Mouse (Mus musculus): ENCODE data around the gene Fez1.
A peak's percentile ranks its signal among the peaks of the same experiment; 100 is the strongest.

The Fez1 gene

GRCm38 (mm10) chr9:36833043-36833881 lies 11.6 kb downstream of the Fez1 start:
- DNase-seq (ENCODE audit: low read depth, low spot score) = peak; percentile 21

GRCm38 (mm10) chr9:36833914-36834313 lies 12.2 kb downstream of the Fez1 start:
- DNase-seq (ENCODE audit: low read depth, low spot score) = no peak

GRCm38 (mm10) chr9:36846346-36846745 lies 24.7 kb downstream of the Fez1 start:
- no peak for DNase-seq (ENCODE audit: low read depth, low spot score)

GRCm38 (mm10) chr9:36848661-36849060 lies 27.0 kb downstream of the Fez1 start:
- no peak for DNase-seq (ENCODE audit: low read depth, low spot score)

GRCm38 (mm10) chr9:36850091-36850490 lies 28.4 kb downstream of the Fez1 start:
- DNase-seq (ENCODE audit: low read depth, low spot score) = no peak

- no peak for DNase-seq (ENCODE audit: low read depth, low spot score)
Observed at GRCm38 (mm10) chr9:36852175-36852574, 30.5 kb downstream of the Fez1 start.

DNA sequence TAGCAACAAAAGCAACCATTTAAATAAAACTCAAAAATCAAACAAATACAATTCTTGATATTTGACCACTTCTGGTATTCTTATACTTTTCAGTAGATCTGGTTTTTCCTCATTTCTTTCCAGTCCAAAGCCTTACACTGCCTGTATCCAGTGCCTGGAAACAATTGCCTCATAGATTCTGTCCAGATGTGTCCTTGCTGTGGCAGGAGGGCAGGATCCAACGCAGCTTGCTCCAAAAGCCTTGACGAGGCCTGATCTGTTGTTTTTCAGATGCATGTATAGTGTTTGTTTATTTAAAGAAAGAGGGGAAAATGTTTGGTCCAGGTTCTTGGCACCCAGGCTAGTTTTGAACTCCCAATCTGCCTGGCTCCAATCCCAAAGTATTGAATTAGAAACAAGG lies 34.7 kb downstream of the Fez1 start:
- no peak for DNase-seq (ENCODE audit: low read depth, low spot score)

- no peak for DNase-seq (ENCODE audit: low read depth, low spot score)
Observed at GRCm38 (mm10) chr9:36857476-36858117, 35.9 kb downstream of the Fez1 start.

DNA sequence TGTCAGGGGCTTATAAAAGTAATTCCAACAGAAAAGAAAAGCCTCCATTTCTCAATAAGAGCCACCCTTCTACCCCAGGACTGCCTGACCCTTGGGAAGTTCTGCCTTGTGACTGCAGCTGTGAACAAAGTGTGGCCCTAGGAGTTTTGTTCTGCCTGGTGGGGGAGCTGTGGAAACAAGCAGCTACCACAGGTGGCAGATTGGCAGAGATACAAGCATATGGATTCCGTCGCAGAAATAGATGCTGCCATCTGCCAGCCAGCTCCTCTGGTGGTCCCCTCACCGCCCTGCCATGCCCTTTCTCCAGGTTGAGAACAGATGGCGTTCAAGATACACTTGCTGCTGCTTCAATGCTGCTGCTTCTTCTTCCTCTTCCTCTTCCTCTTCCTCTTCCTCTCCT lies 37.0 kb downstream of the Fez1 start:
- no peak for DNase-seq (ENCODE audit: low read depth, low spot score)

DNA sequence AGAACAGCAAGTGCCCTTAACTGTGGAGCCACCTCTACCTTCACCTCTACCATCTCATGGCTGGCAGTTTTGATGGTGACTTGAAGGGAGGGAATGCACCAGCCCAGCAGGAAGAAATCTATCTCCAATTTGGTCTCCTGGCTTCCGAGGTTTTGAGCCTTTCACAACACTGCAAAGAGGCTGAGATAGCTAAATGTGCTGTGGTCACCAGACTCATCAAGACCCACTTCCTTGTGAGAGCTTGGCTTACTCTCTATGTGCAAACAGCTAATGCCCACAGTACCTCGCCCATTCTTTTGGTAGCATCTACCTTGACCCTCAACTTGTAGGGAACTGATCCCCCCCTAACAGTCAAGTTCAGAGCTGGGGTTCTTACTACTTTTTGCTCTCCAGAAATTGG lies 40.9 kb downstream of the Fez1 start:
- no peak for DNase-seq (ENCODE audit: low read depth, low spot score)

GRCm38 (mm10) chr9:36863694-36864093 lies 42.0 kb downstream of the Fez1 start:
- DNase-seq (ENCODE audit: low read depth, low spot score) = no peak

DNA sequence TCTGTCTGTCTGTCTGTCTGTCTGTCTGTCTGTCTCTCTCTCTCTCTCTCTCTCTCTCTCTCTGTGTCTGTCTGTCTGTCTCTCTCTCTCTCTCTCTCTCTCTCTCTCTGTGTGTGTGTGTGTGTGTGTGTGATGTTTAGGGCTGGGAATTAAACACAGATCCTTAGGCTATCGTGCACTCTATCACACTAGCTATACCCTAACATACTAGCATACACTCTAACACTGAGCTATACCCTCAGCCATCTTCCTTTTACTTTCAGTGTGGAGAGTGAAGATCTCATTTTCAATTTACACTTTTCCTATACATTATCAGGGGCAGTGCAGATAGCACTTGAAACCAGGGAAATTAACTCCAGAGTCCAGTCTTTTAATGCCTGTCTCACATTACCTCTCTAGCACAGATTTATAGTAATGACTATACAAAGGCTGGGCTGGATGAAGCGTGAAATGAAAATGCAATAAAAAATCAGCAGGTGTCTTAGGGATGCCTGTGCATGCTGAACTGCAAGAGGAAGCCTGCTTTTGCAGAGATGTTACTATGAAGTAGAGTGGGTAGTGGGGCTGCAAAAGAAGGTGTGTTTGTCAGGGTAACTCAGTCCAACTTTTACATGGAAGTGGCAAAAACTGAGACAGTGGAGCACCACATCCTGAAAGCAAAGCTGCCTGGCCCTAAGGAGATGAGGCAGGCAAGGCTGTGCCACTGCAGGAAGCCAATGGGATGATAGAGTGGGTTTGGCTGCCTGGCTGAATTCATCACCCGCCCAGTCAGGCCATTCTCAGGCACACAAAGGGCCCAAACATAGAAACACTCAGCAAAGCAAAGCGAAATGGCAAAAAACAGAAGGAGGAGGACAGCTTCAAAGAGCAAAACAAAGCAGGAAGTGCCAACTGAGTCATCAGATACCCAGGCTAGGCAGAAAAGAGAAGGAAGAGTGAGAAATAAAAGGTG lies 43.5 kb downstream of the Fez1 start:
- peak; percentile 10 for DNase-seq (ENCODE audit: low read depth, low spot score)

GRCm38 (mm10) chr9:36868662-36869061 lies 47.0 kb downstream of the Fez1 start:
- DNase-seq (ENCODE audit: low read depth, low spot score) = no peak

- no peak for DNase-seq (ENCODE audit: low read depth, low spot score)
Observed at GRCm38 (mm10) chr9:36870263-36870662, 48.6 kb downstream of the Fez1 start.

- DNase-seq (ENCODE audit: low read depth, low spot score) = no peak
Observed at GRCm38 (mm10) chr9:36873796-36874195, 52.1 kb downstream of the Fez1 start.

GRCm38 (mm10) chr9:36876313-36876712 lies 54.6 kb downstream of the Fez1 start:
- DNase-seq (ENCODE audit: low read depth, low spot score) = no peak

DNA sequence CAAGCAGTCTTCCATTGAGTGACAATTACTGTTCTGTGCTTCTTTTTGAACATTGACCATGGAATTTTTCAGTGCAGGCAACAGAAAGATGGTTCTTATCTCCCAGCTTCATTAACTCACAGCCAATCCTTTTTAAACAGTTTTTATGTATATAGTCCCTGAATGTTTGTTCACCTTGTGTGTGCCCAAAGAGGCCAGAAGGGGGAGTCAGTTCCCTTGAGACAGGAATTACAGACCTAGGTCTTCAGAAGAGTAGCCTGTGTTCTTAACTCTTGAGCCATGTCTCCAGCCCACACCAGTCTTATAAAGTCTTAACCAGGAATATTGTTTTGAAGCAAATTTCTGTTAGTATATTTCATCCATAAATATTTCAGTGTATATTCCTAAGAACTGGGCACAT lies 55.1 kb downstream of the Fez1 start:
- DNase-seq (ENCODE audit: low read depth, low spot score) = no peak

GRCm38 (mm10) chr9:36881615-36882014 lies 60.0 kb downstream of the Fez1 start:
- no peak for DNase-seq (ENCODE audit: low read depth, low spot score)

DNA sequence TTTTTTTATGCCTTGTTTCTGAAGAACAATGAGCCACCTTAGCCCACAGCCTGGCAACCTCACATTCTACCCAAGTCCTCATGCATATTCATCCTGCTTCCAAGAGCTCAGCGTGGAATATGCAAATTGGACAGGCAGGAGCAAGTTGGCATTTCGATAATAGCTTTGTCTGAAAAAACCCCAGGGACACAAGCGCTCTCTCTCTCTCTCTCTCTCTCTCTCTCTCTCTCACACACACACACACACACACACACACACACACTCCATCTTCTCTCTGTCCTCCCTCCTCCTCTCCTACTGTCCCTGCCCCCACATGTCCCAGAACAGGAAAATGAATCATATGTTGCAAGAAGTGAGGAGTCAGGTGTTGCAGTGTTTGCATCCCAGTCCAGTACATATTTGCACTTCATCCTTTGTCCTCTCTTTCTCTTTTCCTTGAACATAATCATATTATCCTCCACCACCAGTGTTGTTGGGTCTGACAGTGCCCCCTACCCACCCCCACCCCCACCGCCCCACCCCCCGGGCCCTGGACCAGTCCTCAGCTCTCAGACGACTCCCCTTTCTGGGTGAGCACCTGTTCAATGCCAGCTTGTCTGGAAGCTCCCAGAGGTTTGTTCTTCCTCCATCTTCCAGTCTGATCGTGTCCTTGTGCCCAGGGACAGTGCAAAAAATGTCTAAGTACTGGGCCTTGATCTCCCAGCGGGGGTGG lies 60.5 kb downstream of the Fez1 start:
- DNase-seq (ENCODE audit: low read depth, low spot score) = no peak

- DNase-seq (ENCODE audit: low read depth, low spot score) = no peak
Observed at GRCm38 (mm10) chr9:36883569-36883968, 61.9 kb downstream of the Fez1 start.

DNA sequence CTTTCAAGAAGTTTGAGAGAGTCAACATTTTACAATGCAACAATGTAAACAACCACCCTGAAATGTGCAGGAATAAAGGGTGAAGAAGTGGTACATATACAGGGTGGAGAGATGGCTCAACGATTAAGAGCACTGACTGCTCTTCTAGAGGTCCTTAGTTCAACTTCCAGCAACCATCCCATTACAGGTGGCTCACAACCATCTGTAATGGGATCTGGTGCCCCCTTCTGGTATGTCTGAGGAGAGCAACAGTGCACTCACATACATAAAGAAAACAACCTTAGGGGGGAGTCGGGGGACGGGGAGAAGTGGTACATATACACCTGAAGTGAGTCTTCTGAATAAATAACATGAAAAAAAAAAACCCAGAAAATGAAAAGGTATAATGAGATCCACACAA lies 63.6 kb downstream of the Fez1 start:
- peak; percentile 42 for DNase-seq (ENCODE audit: low read depth, low spot score)

All from forelimb bud, embryonic 11.5 days (tissue).